Mouse (Mus musculus) E14TG2a.4 (cell line): ENCODE data around the gene Smarcal1.

Source experiments
- CTCF ChIP-seq: conservative IDR thresholded peaks from 2 replicates; pipeline ENCODE4 v1.5.1; 2014; ENCODE audit warnings: low read length
- POU5F1 ChIP-seq: IDR thresholded peaks from 2 replicates; pipeline ENCODE4 v1.6.1; 2014; ENCODE audit warnings: low read length, borderline replicate concordance

DNA sequence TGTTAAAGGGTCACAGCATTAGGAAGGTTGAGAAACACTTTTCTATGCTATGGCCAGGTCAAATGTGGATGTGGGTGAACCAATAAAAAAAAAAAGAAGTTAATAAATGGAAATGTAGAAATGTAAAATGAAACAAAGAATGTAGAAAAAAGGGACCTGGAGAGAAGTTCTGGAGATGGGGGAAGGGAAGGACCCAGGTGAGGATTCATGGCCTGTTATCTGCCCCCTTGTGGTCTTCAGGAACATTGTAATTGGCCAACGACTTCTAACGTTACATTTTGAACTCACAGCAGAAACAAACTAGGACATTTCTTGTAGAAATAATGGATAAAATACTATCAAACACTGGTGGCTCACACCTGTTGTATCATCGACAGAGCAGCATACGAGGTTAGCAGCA lies 7.9 kb upstream of the Smarcal1 start:
- TF ChIP-seq CTCF (peak; percentile 76), POU5F1 (no peak)
